Mouse (Mus musculus) embryonic facial prominence, embryonic 10.5 days (tissue): ENCODE data around the gene Tecr. TPM values are rescaled to one million over a fixed set of nuclear protein-coding genes. Genes with fewer than 3 reads are reported as not detected.
"Not testable (repeated sequence)": the region's sequence is repeated elsewhere in the genome, so short reads cannot be mapped to it uniquely, and the experiment has no call there.

Source experiments
- DNase-seq: peaks from one replicate; pipeline ENCODE4 v3.0.0-alpha.2; 2017; ENCODE audit warnings: low spot score
- H3K27ac ChIP-seq: fragments of 300-500 bp; sonication (generic); replicated peaks from 2 replicates; pipeline ENCODE4 v1.5.1; 2016; ENCODE audit warnings: mild to moderate bottlenecking
- H3K27me3 ChIP-seq: fragments of 300-500 bp; sonication (generic); replicated peaks from 2 replicates; pipeline ENCODE4 v1.6.1; 2016; ENCODE audit warnings: low read depth, mild to moderate bottlenecking; ENCODE audit not compliant: poor library complexity, severe bottlenecking
- H3K36me3 ChIP-seq: fragments of 300-500 bp; sonication (generic); replicated peaks from 2 replicates; pipeline ENCODE4 v1.6.1; 2016; ENCODE audit warnings: mild to moderate bottlenecking, moderate library complexity
- H3K4me1 ChIP-seq: fragments of 300-500 bp; sonication (generic); 2 replicates; pipeline ENCODE4 v1.6.1; 2016
- H3K4me3 ChIP-seq: fragments of 300-500 bp; sonication (generic); 2 replicates; pipeline ENCODE4 v1.5.1; 2016; ENCODE audit warnings: mild to moderate bottlenecking, moderate library complexity
- H3K9me3 ChIP-seq: fragments of 300-500 bp; sonication (generic); 2 replicates; pipeline ENCODE4 v1.6.1; 2016; ENCODE audit warnings: mild to moderate bottlenecking
- WGBS: fragments of 180-500 bp; shearing (Covaris S2); methylation state at CpG from one replicate; pipeline ENCODE4 v1.1.7; 2016; 5-methylcytosine and 5-hydroxymethylcytosine counted together
- polyA plus RNA-seq: library from polyadenylated mRNA; unstranded; fragments of >200 nt; fragmentation: Nextera tagmentation; extraction: Ambion mirVana; gene quantifications from 2 replicates; pipeline ENCODE4 v1.2.1, GENCODE M21; 2016

Tecr gene
- polyA plus RNA-seq, 1 experiment from 2014 or later: 667 TPM

GRCm38 (mm10) chr8:83611921-83612320, 4.2 kb upstream of the Tecr start:
- Histone ChIP-seq H3K4me3 (no peak overlapping the region), H3K27ac (no peak overlapping the region), H3K9me3 (no peaks in the 10 kb centered on the region), H3K4me1 (peaks cover 19% of the 10 kb centered on the region), H3K27me3 (no peaks in the 10 kb centered on the region), H3K36me3 (peaks cover 53% of the 10 kb centered on the region)
- no peak for DNase-seq
- 92% methylated on average over 4 of the region's 4 CpGs for WGBS

- no peak overlapping the region for H3K27ac ChIP-seq
- WGBS: 95% methylated on average over 10 of the region's 10 CpGs
- peak overlapping the region; percentile 86 for H3K4me3 ChIP-seq
- peaks cover 53% of the 10 kb centered on the region for H3K36me3 ChIP-seq
- peaks cover 20% of the 10 kb centered on the region for H3K4me1 ChIP-seq
- no peak for DNase-seq
- H3K9me3 ChIP-seq: no peaks in the 10 kb centered on the region
- no peaks in the 10 kb centered on the region for H3K27me3 ChIP-seq
Observed at GRCm38 (mm10) chr8:83609547-83610180, 1.9 kb upstream of the Tecr start.

GRCm38 (mm10) chr8:83609086-83609485, 1.3 kb upstream of the Tecr start:
- no peak for DNase-seq
- Histone ChIP-seq H3K4me1 (peaks cover 20% of the 10 kb centered on the region), H3K36me3 (peaks cover 48% of the 10 kb centered on the region), H3K4me3 (peak overlapping the region; percentile 86), H3K27me3 (no peaks in the 10 kb centered on the region), H3K9me3 (no peaks in the 10 kb centered on the region), H3K27ac (peak overlapping the region; percentile 96)
- WGBS: 35% methylated on average over 9 of the region's 9 CpGs

GRCm38 (mm10) chr8:83608398-83608829, 643 bp upstream of the Tecr start:
- Histone ChIP-seq H3K9me3 (no peaks in the 10 kb centered on the region), H3K4me1 (peaks cover 20% of the 10 kb centered on the region), H3K27me3 (no peaks in the 10 kb centered on the region), H3K36me3 (peaks cover 42% of the 10 kb centered on the region), H3K27ac (peak overlapping the region; percentile 96), H3K4me3 (peak overlapping the region; percentile 86)
- WGBS: under 1% methylated on average over 51 of the region's 51 CpGs
- DNase-seq: peak; percentile 86

- no peak for DNase-seq
- Histone ChIP-seq H3K9me3 (no peaks in the 10 kb centered on the region), H3K4me3 (no peak overlapping the region), H3K27me3 (no peaks in the 10 kb centered on the region), H3K36me3 (no peaks in the 10 kb centered on the region), H3K4me1 (peaks cover 17% of the 10 kb centered on the region), H3K27ac (no peak overlapping the region)
- WGBS: 75% methylated on average over 2 of the region's 2 CpGs
Observed at GRCm38 (mm10) chr8:83602650-83603029, 5.1 kb downstream of the Tecr start.

- Histone ChIP-seq H3K4me1 (peaks cover 10% of the 10 kb centered on the region), H3K27me3 (no peaks in the 10 kb centered on the region), H3K4me3 (no peak overlapping the region), H3K27ac (no peak overlapping the region), H3K9me3 (no peaks in the 10 kb centered on the region), H3K36me3 (no peaks in the 10 kb centered on the region)
- no peak for DNase-seq
Observed at GRCm38 (mm10) chr8:83599814-83600213, 8.0 kb downstream of the Tecr start.

- no peak for DNase-seq
- WGBS: 23% methylated on average over 1 of the region's 1 CpGs
- no peak overlapping the region for H3K4me3 ChIP-seq
- no peak overlapping the region for H3K27ac ChIP-seq
- H3K9me3 ChIP-seq: no peaks in the 10 kb centered on the region
- no peaks in the 10 kb centered on the region for H3K36me3 ChIP-seq
- no peaks in the 10 kb centered on the region for H3K27me3 ChIP-seq
- H3K4me1 ChIP-seq: peaks cover 16% of the 10 kb centered on the region
Observed at GRCm38 (mm10) chr8:83598146-83598545, 9.6 kb downstream of the Tecr start.

GRCm38 (mm10) chr8:83596369-83596768, 11.4 kb downstream of the Tecr start:
- peaks cover 26% of the 10 kb centered on the region for H3K4me1 ChIP-seq
- H3K27me3 ChIP-seq: no peaks in the 10 kb centered on the region
- no peaks in the 10 kb centered on the region for H3K9me3 ChIP-seq
- WGBS: 29% methylated on average over 3 of the region's 3 CpGs
- H3K36me3 ChIP-seq: peaks cover 10% of the 10 kb centered on the region
- no peak overlapping the region for H3K27ac ChIP-seq
- no peak overlapping the region for H3K4me3 ChIP-seq
- DNase-seq: no peak

GRCm38 (mm10) chr8:83595050-83595345, 12.8 kb downstream of the Tecr start:
- Histone ChIP-seq H3K36me3 (peaks cover 20% of the 10 kb centered on the region), H3K4me3 (peak overlapping the region; percentile 93), H3K27ac (peak overlapping the region; percentile 95), H3K4me1 (peaks cover 35% of the 10 kb centered on the region)
- H3K27me3 ChIP-seq, H3K9me3 ChIP-seq, DNase-seq: not testable (repeated sequence)
- WGBS: 64% methylated on average over 3 of the region's 3 CpGs

GRCm38 (mm10) chr8:83594167-83595049, 13.4 kb downstream of the Tecr start:
- H3K4me3 ChIP-seq: peak overlapping the region; percentile 93
- WGBS: under 1% methylated on average over 43 of the region's 43 CpGs
- no peaks in the 10 kb centered on the region for H3K9me3 ChIP-seq
- H3K36me3 ChIP-seq: peaks cover 26% of the 10 kb centered on the region
- H3K27ac ChIP-seq: peak overlapping the region; percentile 95
- DNase-seq: peak; percentile 100
- peaks cover 38% of the 10 kb centered on the region for H3K4me1 ChIP-seq
- H3K27me3 ChIP-seq: no peaks in the 10 kb centered on the region

GRCm38 (mm10) chr8:83593325-83594166, 14.2 kb downstream of the Tecr start:
- 7% methylated on average over 22 of the region's 22 CpGs for WGBS
- Histone ChIP-seq H3K36me3 (peaks cover 34% of the 10 kb centered on the region), H3K9me3 (no peaks in the 10 kb centered on the region), H3K4me3 (peak overlapping the region; percentile 93), H3K4me1 (peaks cover 38% of the 10 kb centered on the region), H3K27me3 (no peaks in the 10 kb centered on the region), H3K27ac (peak overlapping the region; percentile 95)
- DNase-seq: no peak

GRCm38 (mm10) chr8:83592682-83593081, 15.1 kb downstream of the Tecr start:
- WGBS: 72% methylated on average over 3 of the region's 3 CpGs
- peak overlapping the region; percentile 48; the same call in 1 of the 2 replicates for H3K27ac ChIP-seq

More at GRCm38 (mm10) chr8:83592682-83593081, 15.1 kb downstream of the Tecr start:
- peak overlapping the region; percentile 93 for H3K4me3 ChIP-seq
- H3K9me3 ChIP-seq: no peaks in the 10 kb centered on the region
- peaks cover 42% of the 10 kb centered on the region for H3K4me1 ChIP-seq
- H3K27me3 ChIP-seq: no peaks in the 10 kb centered on the region
- no peak for DNase-seq
- H3K36me3 ChIP-seq: peaks cover 43% of the 10 kb centered on the region
